Mouse (Mus musculus) heart, embryonic 10.5 days (tissue): ENCODE results near the gene Zfp335. TPM values are rescaled to one million over a fixed set of nuclear protein-coding genes. Genes with fewer than 3 reads are reported as not detected.
"Not testable (repeated sequence)": the region's sequence is repeated elsewhere in the genome, so short reads cannot be mapped to it uniquely, and the experiment has no call there.

ENCODE experiments used
- DNase-seq: peaks from one replicate; pipeline ENCODE4 v3.0.0-alpha.2; 2017; ENCODE audit warnings: low spot score
- H3K27ac ChIP-seq: fragments of 300-500 bp; sonication (generic); 2 replicates; pipeline ENCODE4 v1.5.1; 2016; ENCODE audit warnings: mild to moderate bottlenecking
- H3K27me3 ChIP-seq: fragments of 300-500 bp; sonication (generic); 2 replicates; pipeline ENCODE4 v1.6.1; 2016; ENCODE audit warnings: mild to moderate bottlenecking; ENCODE audit not compliant: poor library complexity, insufficient read depth, severe bottlenecking
- H3K36me3 ChIP-seq: fragments of 300-500 bp; sonication (generic); 2 replicates; pipeline ENCODE4 v1.6.1; 2016; ENCODE audit warnings: mild to moderate bottlenecking, moderate library complexity
- H3K4me1 ChIP-seq: fragments of 300-500 bp; sonication (generic); 2 replicates; pipeline ENCODE4 v1.6.1; 2016; ENCODE audit warnings: mild to moderate bottlenecking
- H3K4me3 ChIP-seq: fragments of 300-500 bp; sonication (generic); 2 replicates; pipeline ENCODE4 v1.5.1; 2016; ENCODE audit warnings: mild to moderate bottlenecking, moderate library complexity
- H3K9me3 ChIP-seq: fragments of 300-500 bp; sonication (generic); 2 replicates; pipeline ENCODE4 v1.6.1; 2016; ENCODE audit warnings: mild to moderate bottlenecking, moderate library complexity
- WGBS: fragments of 180-500 bp; shearing (Covaris S2); methylation state at CpG from one replicate; pipeline ENCODE4 v1.1.7; 2016; 5-methylcytosine and 5-hydroxymethylcytosine counted together
- polyA plus RNA-seq: library from polyadenylated mRNA; unstranded; fragments of >200 nt; fragmentation: Nextera tagmentation; extraction: Ambion mirVana; gene quantifications from 2 replicates; pipeline ENCODE4 v1.2.1, GENCODE M21; 2016

Zfp335 gene
- polyA plus RNA-seq, 1 experiment from 2014 or later = 13.5 TPM

- no peak overlapping the region for H3K4me3 ChIP-seq
- H3K36me3 ChIP-seq = peaks cover 91% of the 10 kb centered on the region
- H3K27me3 ChIP-seq = no peaks in the 10 kb centered on the region
- no peak for DNase-seq
- WGBS = 92% methylated on average over 10 of the region's 10 CpGs
- H3K4me1 ChIP-seq = peaks cover 6% of the 10 kb centered on the region; the same call in 1 of the 2 replicates
- H3K27ac ChIP-seq = no peak overlapping the region
- no peaks in the 10 kb centered on the region for H3K9me3 ChIP-seq
Measured at GRCm38 (mm10) chr2:164886617-164887016, 24.9 kb downstream of the Zfp335 start.

GRCm38 (mm10) chr2:164885788-164886187 is 25.8 kb downstream of the Zfp335 start:
- 82% methylated on average over 7 of the region's 7 CpGs for WGBS
- peaks cover 82% of the 10 kb centered on the region for H3K36me3 ChIP-seq

GRCm38 (mm10) chr2:164882619-164883018 is 28.9 kb downstream of the Zfp335 start:
- peaks cover 21% of the 10 kb centered on the region for H3K4me1 ChIP-seq
- DNase-seq = no peak
- WGBS = 79% methylated on average over 9 of the region's 9 CpGs
- H3K9me3 ChIP-seq = no peaks in the 10 kb centered on the region
- H3K4me3 ChIP-seq = no peak overlapping the region
- no peaks in the 10 kb centered on the region for H3K27me3 ChIP-seq
- no peak overlapping the region for H3K27ac ChIP-seq
- peaks cover 51% of the 10 kb centered on the region for H3K36me3 ChIP-seq

More at GRCm38 (mm10) chr2:164885788-164886187, 25.8 kb downstream of the Zfp335 start:
- Histone ChIP-seq H3K27me3 (no peaks in the 10 kb centered on the region), H3K9me3 (no peaks in the 10 kb centered on the region), H3K4me3 (no peak overlapping the region), H3K27ac (no peak overlapping the region), H3K4me1 (peaks cover 7% of the 10 kb centered on the region)
- no peak for DNase-seq

GRCm38 (mm10) chr2:164879568-164880277 is 31.8 kb downstream of the Zfp335 start:
- Histone ChIP-seq H3K36me3 (peaks cover 27% of the 10 kb centered on the region), H3K27me3 (no peaks in the 10 kb centered on the region), H3K4me1 (peaks cover 31% of the 10 kb centered on the region), H3K9me3 (no peaks in the 10 kb centered on the region), H3K27ac (peak overlapping the region; percentile 100), H3K4me3 (peak overlapping the region; percentile 96)
- under 1% methylated on average over 69 of the region's 72 CpGs for WGBS
- peak; percentile 98 for DNase-seq

GRCm38 (mm10) chr2:164879228-164879567 is 32.4 kb downstream of the Zfp335 start, which contains the start of gene Pcif1:
TSS of gene Pcif1 (plus strand) at chr2:164879304.
- peak within 1 kb of the TSS; percentile 96 for H3K4me3 ChIP-seq
- peak; percentile 97 for DNase-seq
- peaks cover 22% of the 10 kb centered on the region for H3K36me3 ChIP-seq
- under 1% methylated on average over 40 of the region's 40 CpGs for WGBS
- no peaks in the 10 kb centered on the region for H3K9me3 ChIP-seq
- H3K27ac ChIP-seq = peak within 1 kb of the TSS; percentile 100
- H3K4me1 ChIP-seq = peaks cover 36% of the 10 kb centered on the region
- no peaks in the 10 kb centered on the region for H3K27me3 ChIP-seq

GRCm38 (mm10) chr2:164878509-164879227 is 32.9 kb downstream of the Zfp335 start:
- no peaks in the 10 kb centered on the region for H3K9me3 ChIP-seq
- H3K27ac ChIP-seq = peak overlapping the region; percentile 100
- peak overlapping the region; percentile 96 for H3K4me3 ChIP-seq
- H3K27me3 ChIP-seq = no peaks in the 10 kb centered on the region
- peaks cover 42% of the 10 kb centered on the region for H3K4me1 ChIP-seq
- peaks cover 16% of the 10 kb centered on the region for H3K36me3 ChIP-seq
- peak; percentile 93 for DNase-seq
- WGBS = 3% methylated on average over 28 of the region's 28 CpGs

- DNase-seq, H3K27me3 ChIP-seq, H3K9me3 ChIP-seq, H3K27ac ChIP-seq, H3K36me3 ChIP-seq: not testable (repeated sequence)
- peak overlapping the region; percentile 96; the same call in 1 of the 2 replicates for H3K4me3 ChIP-seq
- H3K4me1 ChIP-seq = peaks cover 43% of the 10 kb centered on the region
- WGBS = 68% methylated on average over 11 of the region's 11 CpGs
Measured at GRCm38 (mm10) chr2:164877376-164878215, 34.0 kb downstream of the Zfp335 start.

GRCm38 (mm10) chr2:164875648-164876047 is 35.9 kb downstream of the Zfp335 start:
- H3K36me3 ChIP-seq, DNase-seq, H3K27ac ChIP-seq, H3K27me3 ChIP-seq, H3K9me3 ChIP-seq, H3K4me3 ChIP-seq: not testable (repeated sequence)
- 51% methylated on average over 2 of the region's 2 CpGs for WGBS
- peaks cover 41% of the 10 kb centered on the region for H3K4me1 ChIP-seq

- DNase-seq = no peak
- WGBS = 9% methylated on average over 1 of the region's 1 CpGs
- peak overlapping the region; percentile 77 for H3K27ac ChIP-seq
Measured at GRCm38 (mm10) chr2:164874239-164874769, 37.3 kb downstream of the Zfp335 start.

GRCm38 (mm10) chr2:164873621-164874020 is 37.9 kb downstream of the Zfp335 start:
- Histone ChIP-seq H3K27me3 (peaks cover 4% of the 10 kb centered on the region; the same call in 1 of the 2 replicates), H3K27ac (peak overlapping the region; percentile 77; the same call in 1 of the 2 replicates), H3K36me3 (peaks cover 5% of the 10 kb centered on the region; the same call in 1 of the 2 replicates), H3K4me3 (no peak overlapping the region), H3K9me3 (no peaks in the 10 kb centered on the region), H3K4me1 (peaks cover 28% of the 10 kb centered on the region)
- 59% methylated on average over 3 of the region's 3 CpGs for WGBS
- DNase-seq = no peak

More at GRCm38 (mm10) chr2:164874239-164874769, 37.3 kb downstream of the Zfp335 start:
- Histone ChIP-seq H3K9me3 (no peaks in the 10 kb centered on the region), H3K4me1 (peaks cover 30% of the 10 kb centered on the region), H3K36me3 (peaks cover 5% of the 10 kb centered on the region; the same call in 1 of the 2 replicates), H3K4me3 (no peak overlapping the region), H3K27me3 (peaks cover 4% of the 10 kb centered on the region; the same call in 1 of the 2 replicates)

- Histone ChIP-seq H3K27ac (no peak overlapping the region), H3K9me3 (0 out of 2 replicates have a peak, but pooled peaks cover 5% of the 10 kb centered on the region), H3K4me3 (no peak overlapping the region), H3K4me1 (peaks cover 22% of the 10 kb centered on the region), H3K27me3 (peaks cover 4% of the 10 kb centered on the region; the same call in 1 of the 2 replicates), H3K36me3 (no peaks in the 10 kb centered on the region)
- no peak for DNase-seq
- 45% methylated on average over 6 of the region's 6 CpGs for WGBS
Measured at GRCm38 (mm10) chr2:164871602-164872303, 39.8 kb downstream of the Zfp335 start.

GRCm38 (mm10) chr2:164868491-164868890 is 43.1 kb downstream of the Zfp335 start:
- no peak for DNase-seq
- Histone ChIP-seq H3K27ac (no peak overlapping the region), H3K36me3 (no peaks in the 10 kb centered on the region), H3K4me3 (no peak overlapping the region), H3K27me3 (peaks cover 4% of the 10 kb centered on the region; the same call in 1 of the 2 replicates), H3K9me3 (0 out of 2 replicates have a peak, but pooled peaks cover 5% of the 10 kb centered on the region), H3K4me1 (peaks cover 9% of the 10 kb centered on the region)
- 68% methylated on average over 7 of the region's 7 CpGs for WGBS
